Mouse (Mus musculus): ENCODE results near the gene Tnfrsf11a.

DNA sequence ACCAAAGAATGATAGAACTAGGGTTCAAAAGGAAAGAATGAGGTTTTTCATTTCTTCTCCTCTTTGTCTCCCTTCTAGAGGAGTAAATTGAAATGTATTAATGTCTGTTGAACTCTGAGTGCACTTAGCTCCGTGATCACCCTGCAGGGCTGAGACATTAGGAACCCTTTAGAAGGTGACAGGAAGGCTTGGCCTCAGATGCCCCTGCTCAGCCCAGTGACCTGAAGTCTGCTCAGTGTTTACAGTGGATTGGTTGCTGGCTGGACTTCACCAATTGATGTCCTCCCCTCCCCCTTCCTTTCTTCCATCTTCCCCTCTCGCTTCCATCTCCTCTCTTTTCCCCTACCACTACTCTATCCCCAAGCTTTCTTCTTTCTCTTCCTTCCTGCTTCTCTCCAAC, 63.3 kb downstream of the Tnfrsf11a start:
- TF ChIP-seq CTCF (IDR thresholded peaks at IDR 0.05; ENCODE audit: low read depth, low read length): no peak
- no peak for TF ChIP-seq POLR2A (IDR thresholded peaks at IDR 0.05; ENCODE audit: borderline replicate concordance, low read depth, low read length)

Measured in bone marrow macrophage, adult 2 months (primary cell).